Mouse (Mus musculus) bone marrow, adult 2 months (tissue): ENCODE data around the gene Syvn1.

Source experiments
- CTCF ChIP-seq: fragments of 200-500 bp; IDR thresholded peaks from 2 replicates; pipeline ENCODE4 v1.5.1; 2011; ENCODE audit warnings: low read length, control low read depth; ENCODE audit not compliant: control insufficient read depth, insufficient read depth
- POLR2A ChIP-seq: fragments of 200-500 bp; IDR thresholded peaks from 2 replicates; pipeline ENCODE4 v1.6.1; 2011; ENCODE audit warnings: low read depth, mild to moderate bottlenecking, control low read depth, low read length, borderline replicate concordance; ENCODE audit not compliant: control insufficient read depth

- TF ChIP-seq CTCF (no peak), POLR2A (no peak)
Observed at GRCm38 (mm10) chr19:6094119-6094518, 47.7 kb downstream of the Syvn1 start, which contains the start of gene AC131692.1.
